Mouse (Mus musculus) embryonic facial prominence, embryonic 14.5 days (tissue): ENCODE data around the gene Cdyl. TPM values are rescaled to one million over a fixed set of nuclear protein-coding genes. Genes with fewer than 3 reads are reported as not detected.

Source experiments
- ATAC-seq: fragments of 200-750 bp; cut with Nextera tagmentation; 2 replicates; pipeline ENCODE4 v1.8.0; 2017; ENCODE audit warnings: low read depth, moderate number of reproducible peaks, moderate TSS enrichment
- DNase-seq: peaks from one replicate; pipeline ENCODE4 v3.0.0-alpha.2; 2015; ENCODE audit warnings: low spot score
- H3K27ac ChIP-seq: fragments of 300-500 bp; sonication (generic); replicated peaks from 2 replicates; pipeline ENCODE4 v1.5.1; 2014; ENCODE audit warnings: low read depth, mild to moderate bottlenecking, low read length, moderate library complexity
- H3K27me3 ChIP-seq: fragments of 300-500 bp; sonication (generic); replicated peaks from 2 replicates; pipeline ENCODE4 v1.6.1; 2014; ENCODE audit warnings: low read length; ENCODE audit not compliant: control insufficient read depth, insufficient read depth
- H3K36me3 ChIP-seq: fragments of 300-500 bp; sonication (generic); 2 replicates; pipeline ENCODE4 v1.6.1; 2014; ENCODE audit warnings: low read length, mixed read lengths; ENCODE audit not compliant: control insufficient read depth, insufficient read depth
- H3K4me1 ChIP-seq: fragments of 300-500 bp; sonication (generic); 2 replicates; pipeline ENCODE4 v1.6.1; 2014; ENCODE audit warnings: antibody characterized with exemption, low read length; ENCODE audit not compliant: control insufficient read depth, insufficient read depth
- H3K4me2 ChIP-seq: fragments of 300-500 bp; sonication (generic); 2 replicates; pipeline ENCODE4 v1.6.1; 2014; ENCODE audit warnings: low read depth, mild to moderate bottlenecking, low read length, moderate library complexity, mixed read lengths
- H3K4me3 ChIP-seq: fragments of 300-500 bp; sonication (generic); 2 replicates; pipeline ENCODE4 v1.5.1; 2014; ENCODE audit warnings: low read depth, mild to moderate bottlenecking, low read length
- H3K9ac ChIP-seq: fragments of 300-500 bp; sonication (generic); 2 replicates; pipeline ENCODE4 v1.6.1; 2014; ENCODE audit warnings: low read depth, mild to moderate bottlenecking, low read length, moderate library complexity, mixed read lengths
- H3K9me3 ChIP-seq: fragments of 300-500 bp; sonication (generic); 2 replicates; pipeline ENCODE4 v1.6.1; 2016; ENCODE audit warnings: low read length; ENCODE audit not compliant: control insufficient read depth
- WGBS: fragments of 180-500 bp; shearing (Covaris S2); extraction: QIAGEN DNeasy Blood & Tissue Kit; methylation state at CpG from one replicate; pipeline ENCODE4 v1.1.7; 2014; 5-methylcytosine and 5-hydroxymethylcytosine counted together
- polyA plus RNA-seq: library from polyadenylated mRNA; unstranded; fragments of >200 nt; fragmentation: Nextera tagmentation; extraction: Ambion mirVana; gene quantifications from 2 replicates; pipeline ENCODE4 v1.2.1, GENCODE M21; 2014

Cdyl gene
- polyA plus RNA-seq, 1 experiment from 2014 or later: 17.5 TPM

DNA sequence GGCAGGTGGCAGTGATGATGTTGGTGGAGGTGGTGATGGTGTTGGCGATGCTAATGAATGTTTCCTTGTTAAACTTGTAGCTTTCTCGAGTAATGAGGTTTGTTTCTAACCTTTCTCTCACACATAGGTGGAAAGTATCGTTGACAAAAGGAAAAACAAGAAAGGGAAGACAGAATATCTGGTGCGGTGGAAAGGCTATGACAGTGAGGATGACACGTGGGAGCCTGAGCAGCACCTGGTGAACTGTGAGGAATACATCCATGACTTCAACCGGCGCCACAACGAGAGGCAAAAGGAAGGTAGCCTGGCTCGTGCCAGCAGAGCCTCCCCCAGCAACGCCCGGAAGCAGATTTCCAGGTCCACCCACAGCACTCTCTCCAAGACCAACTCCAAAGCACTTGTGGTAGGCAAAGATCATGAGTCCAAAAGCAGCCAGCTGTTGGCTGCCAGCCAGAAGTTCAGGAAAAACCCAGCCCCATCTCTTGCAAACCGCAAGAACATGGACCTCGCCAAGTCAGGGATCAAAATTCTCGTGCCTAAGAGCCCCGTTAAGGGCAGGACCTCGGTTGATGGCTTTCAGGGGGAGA lies 156.2 kb downstream of the Cdyl start:
- H3K4me3 ChIP-seq: no peak overlapping the region
- ATAC-seq (peak; percentile 48; the same call in 1 of the 2 replicates), DNase-seq (peak; percentile 80)
- H3K4me2 ChIP-seq: no peak overlapping the region
- no peak overlapping the region for H3K27ac ChIP-seq
- H3K27me3 ChIP-seq: no peaks in the 10 kb centered on the region
- H3K36me3 ChIP-seq: peaks cover 42% of the 10 kb centered on the region
- peaks cover 11% of the 10 kb centered on the region for H3K4me1 ChIP-seq
- no peaks in the 10 kb centered on the region for H3K9me3 ChIP-seq
- WGBS: 77% methylated on average over 16 of the region's 16 CpGs
- H3K9ac ChIP-seq: no peak overlapping the region

DNA sequence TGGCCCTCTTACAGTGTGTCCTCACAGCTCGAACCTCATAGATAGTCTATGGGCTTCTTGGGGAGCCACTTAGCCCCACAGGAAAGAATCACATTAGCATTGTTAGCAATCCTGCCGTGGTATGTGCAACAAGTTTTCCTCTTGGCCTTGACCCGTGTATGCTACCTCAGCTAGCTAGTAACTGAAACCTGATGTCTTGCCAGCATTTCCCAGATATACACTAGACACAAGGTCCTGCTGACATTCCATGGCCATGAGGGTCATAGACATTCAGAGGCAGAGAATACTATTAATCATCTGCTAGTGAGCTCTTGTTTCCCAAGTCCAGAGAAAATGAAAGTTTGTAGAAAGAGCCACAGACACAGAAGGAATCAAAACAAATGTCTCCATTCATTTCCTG lies 158.0 kb downstream of the Cdyl start:
- Histone ChIP-seq H3K4me3 (no peak overlapping the region), H3K9me3 (no peaks in the 10 kb centered on the region), H3K9ac (no peak overlapping the region), H3K36me3 (peaks cover 42% of the 10 kb centered on the region), H3K4me1 (peaks cover 7% of the 10 kb centered on the region), H3K4me2 (no peak overlapping the region), H3K27ac (no peak overlapping the region), H3K27me3 (no peaks in the 10 kb centered on the region)
- 60% methylated on average over 3 of the region's 3 CpGs for WGBS
- ATAC-seq (no peak), DNase-seq (no peak)

DNA sequence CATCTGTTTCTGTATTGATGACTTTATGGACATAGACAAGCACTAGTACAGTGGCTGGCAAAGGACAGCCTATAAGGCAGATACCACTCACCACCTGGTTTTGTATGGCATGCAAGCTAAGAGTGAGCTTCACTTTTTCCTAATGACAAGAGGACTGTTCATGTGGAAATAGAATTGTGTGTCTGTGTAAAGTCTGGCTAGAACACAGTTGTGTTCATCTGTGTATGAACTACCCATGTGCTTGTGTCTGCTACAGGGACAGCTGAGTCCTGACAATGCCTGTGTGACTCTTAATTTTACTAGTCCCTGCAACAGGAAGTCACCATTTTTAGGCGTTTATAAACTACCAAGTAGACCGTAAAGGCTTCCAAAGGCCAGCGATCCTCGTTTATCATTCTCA lies 158.4 kb downstream of the Cdyl start:
- DNase-seq (no peak), ATAC-seq (no peak)
- Histone ChIP-seq H3K27me3 (no peaks in the 10 kb centered on the region), H3K36me3 (peaks cover 42% of the 10 kb centered on the region), H3K4me3 (no peak overlapping the region), H3K4me2 (no peak overlapping the region), H3K9ac (no peak overlapping the region), H3K9me3 (no peaks in the 10 kb centered on the region), H3K27ac (no peak overlapping the region), H3K4me1 (peaks cover 7% of the 10 kb centered on the region; the same call in 1 of the 2 replicates)
- 91% methylated on average over 4 of the region's 4 CpGs for WGBS

DNA sequence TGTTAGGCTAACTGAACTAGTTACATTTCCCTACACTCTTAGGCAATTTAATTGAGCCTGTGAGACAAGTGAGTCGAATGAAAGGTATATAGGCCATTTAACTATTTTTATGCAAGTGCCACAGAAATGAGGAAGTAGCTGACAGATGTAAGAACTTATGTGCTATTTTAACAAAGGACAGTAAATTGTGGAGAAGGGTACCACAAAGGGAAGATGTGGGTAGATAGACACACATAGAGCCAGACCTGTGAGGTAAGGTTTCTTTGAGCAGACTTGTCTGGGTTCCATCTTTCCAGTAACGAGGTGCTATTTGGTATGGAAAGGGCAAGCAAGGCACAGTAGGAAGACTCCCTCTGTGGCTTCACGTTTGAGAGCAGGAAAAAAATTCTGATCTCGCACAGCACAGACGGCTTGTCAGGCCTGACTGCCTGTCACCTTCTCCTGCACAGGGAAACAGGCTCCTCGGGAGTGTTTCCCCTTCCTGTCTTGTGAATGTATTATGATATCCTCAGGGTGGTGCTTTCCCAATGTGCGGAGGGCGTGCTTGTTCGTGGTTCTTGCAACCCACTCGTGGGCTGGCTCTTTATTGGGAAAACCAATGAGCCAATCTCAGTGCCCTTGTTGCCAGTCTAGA lies 162.3 kb downstream of the Cdyl start:
- no peak for DNase-seq
- no peak overlapping the region for H3K27ac ChIP-seq
- no peak overlapping the region for H3K4me3 ChIP-seq
- H3K27me3 ChIP-seq: no peaks in the 10 kb centered on the region
- ATAC-seq: no peak
- no peaks in the 10 kb centered on the region for H3K9me3 ChIP-seq
- no peak overlapping the region for H3K9ac ChIP-seq
- no peak overlapping the region for H3K4me2 ChIP-seq
- H3K36me3 ChIP-seq: peaks cover 47% of the 10 kb centered on the region
- H3K4me1 ChIP-seq: no peaks in the 10 kb centered on the region
- WGBS: 63% methylated on average over 10 of the region's 10 CpGs

DNA sequence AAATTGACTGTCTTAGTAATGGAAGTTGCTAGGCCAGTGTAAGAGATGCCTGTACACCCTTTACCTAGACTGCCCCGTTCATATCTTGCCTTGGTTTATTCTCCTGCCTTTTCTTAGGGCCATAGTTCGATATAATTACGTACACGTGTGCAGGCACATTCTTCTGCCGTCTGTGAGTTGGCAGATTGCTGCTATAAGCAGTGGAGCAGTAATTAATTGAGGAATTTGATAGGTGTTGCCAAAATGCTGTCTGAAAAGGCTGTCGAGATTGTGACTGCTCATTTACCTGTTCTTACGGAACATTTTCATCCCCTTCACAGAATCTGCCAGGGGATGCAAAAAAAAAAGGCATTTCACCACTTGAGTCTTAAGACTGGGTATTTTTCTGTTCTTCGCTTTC lies 163.2 kb downstream of the Cdyl start:
- no peak overlapping the region for H3K27ac ChIP-seq
- H3K36me3 ChIP-seq: peaks cover 39% of the 10 kb centered on the region
- H3K9ac ChIP-seq: no peak overlapping the region
- H3K4me2 ChIP-seq: no peak overlapping the region
- H3K27me3 ChIP-seq: no peaks in the 10 kb centered on the region
- H3K4me1 ChIP-seq: no peaks in the 10 kb centered on the region
- no peak overlapping the region for H3K4me3 ChIP-seq
- DNase-seq (peak; percentile 41), ATAC-seq (peak; percentile 41; the same call in 1 of the 2 replicates)
- WGBS: 54% methylated on average over 8 of the region's 8 CpGs
- no peaks in the 10 kb centered on the region for H3K9me3 ChIP-seq

DNA sequence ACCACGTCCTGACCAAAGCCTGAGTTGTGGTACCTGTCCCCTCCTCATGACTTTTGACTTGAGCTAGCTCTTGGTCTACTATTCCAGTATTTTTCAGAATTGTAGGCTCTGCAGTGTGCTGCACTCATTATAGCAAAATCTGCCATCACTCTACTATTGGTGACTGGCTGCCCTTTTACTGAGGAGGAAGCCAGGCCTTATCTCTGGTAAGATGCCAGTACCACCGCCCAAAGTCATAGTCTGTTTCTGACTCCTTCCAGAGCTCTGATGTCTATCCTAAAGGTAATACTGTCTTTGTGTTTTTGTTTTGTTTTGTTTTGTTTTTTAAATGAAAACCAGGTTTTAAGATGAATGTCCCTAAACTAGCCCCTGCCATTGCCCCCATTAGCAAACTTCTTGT lies 166.0 kb downstream of the Cdyl start:
- ATAC-seq (no peak), DNase-seq (no peak)
- no peak overlapping the region for H3K27ac ChIP-seq
- H3K9me3 ChIP-seq: no peaks in the 10 kb centered on the region
- WGBS: 95% methylated on average over 2 of the region's 2 CpGs
- H3K36me3 ChIP-seq: peaks cover 18% of the 10 kb centered on the region
- H3K27me3 ChIP-seq: no peaks in the 10 kb centered on the region
- H3K4me3 ChIP-seq: no peak overlapping the region
- no peak overlapping the region for H3K9ac ChIP-seq
- no peaks in the 10 kb centered on the region for H3K4me1 ChIP-seq
- no peak overlapping the region for H3K4me2 ChIP-seq

DNA sequence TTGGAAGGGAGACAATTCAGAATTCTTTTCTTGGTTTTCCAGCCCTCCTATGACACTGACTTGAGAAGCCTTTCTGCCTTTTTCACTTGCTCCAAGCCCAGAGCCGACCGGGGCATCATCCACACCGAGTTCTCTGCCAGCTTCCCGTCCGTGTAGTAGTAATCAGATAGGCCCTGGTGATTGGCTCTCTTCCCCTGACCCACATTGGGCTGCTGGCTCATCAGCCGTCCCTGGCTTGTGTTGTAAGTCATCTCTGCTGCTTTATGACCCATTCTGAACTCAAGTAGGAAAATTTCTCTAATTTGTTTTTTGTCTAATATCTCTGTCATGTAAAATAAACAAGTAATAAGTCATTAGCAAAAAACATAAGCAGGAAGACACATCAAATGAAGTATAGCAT lies 173.0 kb downstream of the Cdyl start:
- 52% methylated on average over 6 of the region's 6 CpGs for WGBS
- no peak overlapping the region for H3K4me3 ChIP-seq
- no peaks in the 10 kb centered on the region for H3K36me3 ChIP-seq
- no peak overlapping the region for H3K9ac ChIP-seq
- H3K9me3 ChIP-seq: no peaks in the 10 kb centered on the region
- H3K4me1 ChIP-seq: peaks cover 7% of the 10 kb centered on the region
- ATAC-seq: no peak
- H3K27ac ChIP-seq: no peak overlapping the region
- no peak overlapping the region for H3K4me2 ChIP-seq
- no peak for DNase-seq
- no peaks in the 10 kb centered on the region for H3K27me3 ChIP-seq

DNA sequence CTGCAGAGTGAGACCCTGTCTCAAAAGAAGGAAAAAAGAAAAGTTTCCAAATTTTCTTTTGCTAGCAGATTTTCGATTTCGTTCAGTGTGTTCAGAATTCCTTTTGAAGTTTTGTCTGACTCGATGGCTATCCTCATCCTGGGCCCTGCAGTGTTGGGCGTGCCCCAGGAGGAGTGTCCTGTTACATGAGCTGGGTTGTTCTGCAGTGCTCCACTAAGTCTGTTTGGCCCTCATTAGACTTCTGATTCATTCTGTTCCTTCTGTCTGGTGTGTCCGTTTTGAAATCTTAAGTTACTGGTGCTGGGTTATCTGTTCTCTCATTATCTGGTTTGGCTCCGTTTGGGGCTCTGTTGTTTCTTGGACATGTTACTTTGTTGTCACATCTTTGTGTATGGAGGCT lies 174.3 kb downstream of the Cdyl start:
- no peak overlapping the region for H3K4me2 ChIP-seq
- no peaks in the 10 kb centered on the region for H3K27me3 ChIP-seq
- no peak overlapping the region for H3K4me3 ChIP-seq
- 28% methylated on average over 6 of the region's 6 CpGs for WGBS
- no peak overlapping the region for H3K27ac ChIP-seq
- H3K9ac ChIP-seq: no peak overlapping the region
- H3K9me3 ChIP-seq: no peaks in the 10 kb centered on the region
- DNase-seq (peak; percentile 35), ATAC-seq (0 out of 2 replicates have a peak, but pooled peaks have one; percentile 60)
- H3K4me1 ChIP-seq: peaks cover 7% of the 10 kb centered on the region
- H3K36me3 ChIP-seq: no peaks in the 10 kb centered on the region

DNA sequence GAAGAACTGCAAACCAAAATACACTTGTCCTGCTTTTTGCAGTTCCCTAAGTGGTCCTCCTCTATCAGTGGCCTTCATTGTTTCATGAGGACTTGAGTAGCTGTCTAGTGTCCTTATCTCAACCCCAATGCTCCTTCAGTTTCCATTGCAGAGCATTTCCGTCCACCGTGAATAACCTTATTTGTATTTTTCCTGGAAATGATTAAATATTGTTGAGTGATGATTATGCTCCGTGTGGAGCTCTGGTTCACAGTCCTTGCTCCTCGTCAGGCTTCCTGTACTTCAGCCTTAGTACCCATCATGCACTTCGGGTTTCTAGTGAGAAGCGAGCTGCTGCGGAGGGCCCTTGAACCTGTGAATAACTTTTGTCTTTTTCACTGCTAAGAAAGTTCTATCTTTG lies 176.0 kb downstream of the Cdyl start:
- 67% methylated on average over 7 of the region's 7 CpGs for WGBS
- Histone ChIP-seq H3K4me1 (peaks cover 7% of the 10 kb centered on the region), H3K4me2 (no peak overlapping the region), H3K27me3 (no peaks in the 10 kb centered on the region), H3K9ac (no peak overlapping the region), H3K9me3 (no peaks in the 10 kb centered on the region), H3K27ac (no peak overlapping the region), H3K36me3 (no peaks in the 10 kb centered on the region), H3K4me3 (no peak overlapping the region)
- DNase-seq (no peak), ATAC-seq (no peak)
